Mouse (Mus musculus): Measurements from ENCODE around the gene Ccdc151. TPM values are rescaled to one million over a fixed set of nuclear protein-coding genes. Genes with fewer than 3 reads are reported as not detected.

Ccdc151 gene
- total RNA-seq (2021), result 1 to 10 TPM; 6.2 to 6.9 TPM

- intact Hi-C loops (cut with DNase I), result no loop called here
- DNase-seq, result peak; percentile 99
Measured at GRCm38 (mm10) chr9:22002194-22003162, at the start of gene Ccdc151, which contains the start of gene Prkcsh. TSS of gene Ccdc151 (minus strand) at chr9:22002634. TSS of gene Prkcsh (plus strand) at chr9:22002806.

- DNase-seq, result peak; percentile 95
Measured at GRCm38 (mm10) chr9:22051958-22052254, 49.5 kb upstream of the Ccdc151 start, which contains the start of gene Elavl3. TSS of gene Elavl3 (minus strand) at chr9:22052023.

GRCm38 (mm10) chr9:22051161-22051957, 48.9 kb upstream of the Ccdc151 start:
- DNase-seq, result peak; percentile 56
- intact Hi-C loops (cut with DNase I), result no loop called here

More at GRCm38 (mm10) chr9:22051958-22052254, 49.5 kb upstream of the Ccdc151 start, which contains the start of gene Elavl3:
- intact Hi-C loops (cut with DNase I), result no loop called here

- intact Hi-C loops (cut with DNase I), result no loop called here
- peak; percentile 87 for DNase-seq
Measured at GRCm38 (mm10) chr9:22050351-22050889, 48.0 kb upstream of the Ccdc151 start.

- intact Hi-C loops (cut with DNase I), result no loop called here
- peak; percentile 81 for DNase-seq
Measured at GRCm38 (mm10) chr9:22049721-22050270, 47.4 kb upstream of the Ccdc151 start.

- peak; percentile 63 for DNase-seq
- intact Hi-C loops (cut with DNase I), result no loop called here
Measured at GRCm38 (mm10) chr9:22049315-22049714, 46.9 kb upstream of the Ccdc151 start.

GRCm38 (mm10) chr9:22047329-22047728, 44.9 kb upstream of the Ccdc151 start:
- DNase-seq, result no peak
- intact Hi-C loops (cut with DNase I), result no loop called here

GRCm38 (mm10) chr9:22041832-22042231, 39.4 kb upstream of the Ccdc151 start:
- DNase-seq, result no peak
- intact Hi-C loops (cut with DNase I), result no loop called here

GRCm38 (mm10) chr9:22037826-22038225, 35.4 kb upstream of the Ccdc151 start:
- intact Hi-C loops (cut with DNase I), result no loop called here
- no peak for DNase-seq

GRCm38 (mm10) chr9:22035300-22036044, 33.0 kb upstream of the Ccdc151 start:
- DNase-seq, result peak; percentile 77
- intact Hi-C loops (cut with DNase I), result no loop called here

GRCm38 (mm10) chr9:22030386-22030785, 28.0 kb upstream of the Ccdc151 start:
- DNase-seq, result no peak
- intact Hi-C loops (cut with DNase I), result no loop called here

- intact Hi-C loops (cut with DNase I), result no loop called here
- no peak for DNase-seq
Measured at GRCm38 (mm10) chr9:22028467-22028866, 26.0 kb upstream of the Ccdc151 start.

- DNase-seq, result no peak
- intact Hi-C loops (cut with DNase I), result no loop called here
Measured at GRCm38 (mm10) chr9:22024592-22024991, 22.2 kb upstream of the Ccdc151 start.

GRCm38 (mm10) chr9:22017208-22017825, 14.9 kb upstream of the Ccdc151 start:
- intact Hi-C loops (cut with DNase I), result no loop called here
- DNase-seq, result peak; percentile 62

GRCm38 (mm10) chr9:22016245-22016644, 13.8 kb upstream of the Ccdc151 start:
- intact Hi-C loops (cut with DNase I), result no loop called here
- DNase-seq, result no peak

- intact Hi-C loops (cut with DNase I), result no loop called here
- no peak for DNase-seq
Measured at GRCm38 (mm10) chr9:22012731-22013130, 10.3 kb upstream of the Ccdc151 start.

GRCm38 (mm10) chr9:22011055-22011454, 8.6 kb upstream of the Ccdc151 start:
- intact Hi-C loops (cut with DNase I), result no loop called here
- DNase-seq, result no peak

GRCm38 (mm10) chr9:22004546-22004945, 2.1 kb upstream of the Ccdc151 start:
- no peak for DNase-seq
- intact Hi-C loops (cut with DNase I), result no loop called here

- no peak for DNase-seq
- intact Hi-C loops (cut with DNase I), result no loop called here
Measured at GRCm38 (mm10) chr9:22003163-22003554, 725 bp upstream of the Ccdc151 start.

GRCm38 (mm10) chr9:22001633-22002032, 801 bp downstream of the Ccdc151 start:
- intact Hi-C loops (cut with DNase I), result no loop called here
- DNase-seq, result no peak

Measured in left cerebral cortex, postnatal 4 days (tissue).